Mouse (Mus musculus): ENCODE results near the gene Tbx4. TPM values are rescaled to one million over a fixed set of nuclear protein-coding genes. Genes with fewer than 3 reads are reported as not detected.

Gene Tbx4
- polyA plus RNA-seq, 2 experiments, result 0.08 TPM; not detected in 1

DNA sequence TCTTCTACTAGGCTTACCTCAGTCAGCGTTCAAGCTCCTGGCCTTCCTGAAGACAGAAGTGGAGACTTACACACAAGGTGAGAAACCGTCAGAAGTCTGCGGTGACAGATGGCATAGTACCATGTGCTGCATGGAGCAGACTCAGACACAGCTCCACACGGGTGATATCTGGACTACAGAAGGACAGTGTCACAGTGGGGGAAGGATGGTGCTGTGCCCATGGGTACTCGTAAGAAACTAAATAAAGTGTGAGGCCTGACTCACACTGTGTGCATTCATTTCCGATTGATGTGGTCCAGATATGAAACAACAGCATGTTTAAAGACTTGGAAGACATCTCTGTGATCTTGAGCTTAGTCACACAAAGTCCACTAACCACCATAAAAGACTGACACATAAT is 43.4 kb downstream of the Tbx4 start:
- Histone ChIP-seq H3K36me3 (replicated peaks; ENCODE audit: control insufficient read depth, insufficient read depth, low read depth) (no peaks in the 10 kb centered on the region), H3K4me1 (replicated peaks; ENCODE audit: control insufficient read depth in 2 of 2, insufficient read depth in 2 of 2, low read length in 1 of 2) (no peaks in the 10 kb centered on the region), H3K4me2 (ENCODE audit: low read depth) (no peak overlapping the region), H3K9ac (replicated peaks) (no peak overlapping the region), H3K27me3 (ENCODE audit: control insufficient read depth, insufficient read depth, low read length) (peaks cover 26% of the 10 kb centered on the region), H3K4me3 (ENCODE audit: insufficient read depth in 1 of 2, low read depth in 2 of 2, low read length in 2 of 2) (no peak overlapping the region), H3K27ac (no peak overlapping the region), H3K9me3 (ENCODE audit: control insufficient read depth, low read length) (no peaks in the 10 kb centered on the region)
- WGBS (ENCODE audit: insufficient replicate concordance), result 64% methylated on average over 6 of the region's 6 CpGs
- TF ChIP-seq EP300 (IDR thresholded peaks at IDR 0.05; ENCODE audit: low read depth) (no peak), CTCF (IDR thresholded peaks at IDR 0.05; ENCODE audit: low read depth) (no peak)
- ATAC-seq (ENCODE audit: insufficient read depth) (no peak), DNase-seq (ENCODE audit: low read depth in 3 of 3, low spot score in 3 of 3) (no peak)

DNA sequence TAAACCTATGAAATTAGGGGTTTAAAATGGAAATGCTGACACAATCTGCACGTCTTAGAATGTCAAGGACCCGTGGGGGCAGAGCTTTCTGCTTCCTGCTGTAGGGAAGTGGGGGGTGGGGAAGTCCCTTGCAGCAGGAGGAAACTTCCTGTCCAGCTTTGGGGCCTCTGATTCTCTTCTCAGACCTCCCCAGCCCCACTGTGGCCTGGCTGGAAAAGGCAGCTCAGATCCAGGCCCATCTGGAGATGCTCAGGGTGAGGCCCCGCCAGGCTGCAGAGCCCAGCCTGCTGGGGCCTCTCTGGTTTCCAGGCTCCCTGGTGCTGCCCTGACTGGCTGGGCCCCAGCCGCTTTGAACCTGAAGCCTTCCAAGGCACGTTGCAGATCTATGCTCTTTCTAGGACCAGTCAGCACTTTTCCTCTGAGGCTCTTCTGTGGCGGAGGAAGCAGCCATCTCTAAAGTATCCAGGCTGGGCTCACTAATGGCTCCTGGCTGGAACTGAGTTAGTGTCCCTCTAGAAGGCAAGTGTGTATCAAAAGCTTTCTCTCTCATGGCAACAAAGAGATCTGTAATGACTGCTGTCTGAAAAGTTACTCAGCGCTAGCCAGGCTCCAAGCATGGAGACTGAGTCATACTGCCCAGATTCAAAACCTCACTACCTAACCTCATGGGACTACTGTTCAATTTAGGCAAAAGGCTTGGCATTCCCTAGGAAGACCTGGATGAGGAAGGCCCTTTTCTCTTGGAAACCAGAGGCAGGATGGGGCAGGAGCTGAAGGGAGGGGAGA is 55.8 kb downstream of the Tbx4 start:
- 29% methylated on average over 7 of the region's 7 CpGs for WGBS (ENCODE audit: insufficient replicate concordance)
- Histone ChIP-seq H3K4me1 (replicated peaks; ENCODE audit: control insufficient read depth in 2 of 2, insufficient read depth in 2 of 2, low read length in 1 of 2) (no peaks in the 10 kb centered on the region), H3K36me3 (replicated peaks; ENCODE audit: control insufficient read depth, insufficient read depth, low read depth) (no peaks in the 10 kb centered on the region), H3K27me3 (ENCODE audit: control insufficient read depth, insufficient read depth, low read length) (no peaks in the 10 kb centered on the region), H3K27ac (no peak overlapping the region), H3K4me2 (ENCODE audit: low read depth) (no peak overlapping the region), H3K9ac (replicated peaks) (no peak overlapping the region), H3K4me3 (ENCODE audit: insufficient read depth in 1 of 2, low read depth in 2 of 2, low read length in 2 of 2) (no peak overlapping the region), H3K9me3 (ENCODE audit: control insufficient read depth, low read length) (no peaks in the 10 kb centered on the region)
- ATAC-seq (ENCODE audit: insufficient read depth) (no peak), DNase-seq (ENCODE audit: low read depth in 3 of 3, low spot score in 3 of 3) (no peak)
- no peak for TF ChIP-seq CTCF (IDR thresholded peaks at IDR 0.05; ENCODE audit: low read depth)
- no peak for TF ChIP-seq EP300 (IDR thresholded peaks at IDR 0.05; ENCODE audit: low read depth)

DNA sequence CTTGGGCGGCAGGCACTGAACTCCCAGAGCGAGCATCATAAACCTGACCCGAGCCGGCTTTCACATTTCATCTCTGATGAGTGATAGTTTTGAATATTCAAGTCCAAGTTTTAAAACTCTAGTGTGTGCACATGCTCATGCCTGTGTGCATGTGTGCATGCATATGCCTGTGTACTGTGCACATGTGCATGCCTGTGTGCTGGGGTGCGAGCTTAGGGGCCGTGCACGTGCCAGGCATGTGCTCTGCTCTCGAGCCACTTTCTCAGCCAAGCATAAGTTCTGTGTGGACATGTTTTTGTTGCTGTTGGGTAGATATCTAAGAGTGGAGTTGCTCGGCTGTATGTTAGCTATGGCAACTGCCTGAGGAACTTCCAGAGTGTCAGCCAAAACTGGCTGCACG is 62.5 kb downstream of the Tbx4 start:
- TF ChIP-seq EP300 (IDR thresholded peaks at IDR 0.05; ENCODE audit: low read depth), result no peak
- no peak for TF ChIP-seq CTCF (IDR thresholded peaks at IDR 0.05; ENCODE audit: low read depth)
- H3K36me3 ChIP-seq (replicated peaks; ENCODE audit: control insufficient read depth, insufficient read depth, low read depth), result no peaks in the 10 kb centered on the region
- 78% methylated on average over 10 of the region's 10 CpGs for WGBS (ENCODE audit: insufficient replicate concordance)
- H3K9me3 ChIP-seq (ENCODE audit: control insufficient read depth, low read length), result no peaks in the 10 kb centered on the region
- H3K4me2 ChIP-seq (ENCODE audit: low read depth), result no peak overlapping the region
- no peaks in the 10 kb centered on the region for H3K27me3 ChIP-seq (ENCODE audit: control insufficient read depth, insufficient read depth, low read length)
- no peaks in the 10 kb centered on the region for H3K4me1 ChIP-seq (replicated peaks; ENCODE audit: control insufficient read depth in 2 of 2, insufficient read depth in 2 of 2, low read length in 1 of 2)
- no peak overlapping the region for H3K4me3 ChIP-seq (ENCODE audit: insufficient read depth in 1 of 2, low read depth in 2 of 2, low read length in 2 of 2)
- no peak overlapping the region for H3K27ac ChIP-seq
- DNase-seq (ENCODE audit: low read depth in 3 of 3, low spot score in 3 of 3), result no peak
- ATAC-seq (ENCODE audit: insufficient read depth), result no peak
- no peak overlapping the region for H3K9ac ChIP-seq (replicated peaks)

DNA sequence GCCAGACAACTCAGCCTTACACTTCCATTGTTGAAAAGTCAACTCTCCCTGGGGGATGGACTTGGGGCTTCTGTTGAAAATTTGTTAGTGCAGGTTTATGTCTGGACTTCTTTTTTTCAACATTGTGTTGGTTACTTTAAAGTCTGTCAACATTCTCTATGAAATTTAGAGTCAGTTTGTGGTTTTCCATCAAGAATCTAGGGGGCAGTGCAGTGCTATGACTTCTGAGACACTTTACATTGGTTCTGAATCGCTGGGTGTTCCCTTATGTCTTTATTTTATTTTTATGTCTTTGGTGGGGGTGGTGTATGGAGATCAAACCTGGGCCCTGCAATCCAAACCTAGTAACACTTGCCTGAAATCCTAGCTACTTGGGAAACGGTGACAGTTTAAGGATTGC is 63.5 kb downstream of the Tbx4 start:
- Histone ChIP-seq H3K9ac (replicated peaks) (no peak overlapping the region), H3K27ac (no peak overlapping the region), H3K27me3 (ENCODE audit: control insufficient read depth, insufficient read depth, low read length) (no peaks in the 10 kb centered on the region), H3K36me3 (replicated peaks; ENCODE audit: control insufficient read depth, insufficient read depth, low read depth) (no peaks in the 10 kb centered on the region), H3K4me1 (replicated peaks; ENCODE audit: control insufficient read depth in 2 of 2, insufficient read depth in 2 of 2, low read length in 1 of 2) (no peaks in the 10 kb centered on the region), H3K4me2 (ENCODE audit: low read depth) (no peak overlapping the region), H3K9me3 (ENCODE audit: control insufficient read depth, low read length) (no peaks in the 10 kb centered on the region), H3K4me3 (ENCODE audit: insufficient read depth in 1 of 2, low read depth in 2 of 2, low read length in 2 of 2) (no peak overlapping the region)
- ATAC-seq (ENCODE audit: insufficient read depth), result no peak
- DNase-seq (ENCODE audit: low read depth in 3 of 3, low spot score in 3 of 3), result no peak
- WGBS (ENCODE audit: insufficient replicate concordance), result 51% methylated on average over 2 of the region's 2 CpGs
- no peak for TF ChIP-seq CTCF (IDR thresholded peaks at IDR 0.05; ENCODE audit: low read depth)
- no peak for TF ChIP-seq EP300 (IDR thresholded peaks at IDR 0.05; ENCODE audit: low read depth)

DNA sequence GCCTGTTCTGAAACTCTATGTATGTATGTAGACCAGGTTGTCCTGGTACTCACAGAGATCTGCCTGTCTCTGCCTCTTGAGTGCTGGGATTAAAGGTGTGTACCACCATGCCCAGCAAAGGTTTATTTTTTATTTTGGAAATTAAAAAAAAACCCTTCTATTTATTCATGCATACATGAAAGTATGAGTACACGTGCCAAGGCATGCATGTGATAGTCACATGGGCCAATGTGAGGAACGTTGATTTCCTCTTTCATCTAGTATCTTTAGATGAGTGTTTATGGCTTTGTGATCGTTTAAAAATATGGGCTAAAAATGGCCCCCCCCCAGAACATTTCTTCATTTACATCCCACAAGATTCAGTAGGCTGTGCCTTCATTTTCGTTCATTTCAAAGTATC is 66.3 kb downstream of the Tbx4 start:
- ATAC-seq (ENCODE audit: insufficient read depth), result no peak

More for the DNA sequence above, 66.3 kb downstream of the Tbx4 start:
- WGBS (ENCODE audit: insufficient replicate concordance), result 55% methylated on average over 4 of the region's 4 CpGs
- no peak overlapping the region for H3K27ac ChIP-seq
- TF ChIP-seq CTCF (IDR thresholded peaks at IDR 0.05; ENCODE audit: low read depth), result no peak
- TF ChIP-seq EP300 (IDR thresholded peaks at IDR 0.05; ENCODE audit: low read depth), result no peak
- no peaks in the 10 kb centered on the region for H3K36me3 ChIP-seq (replicated peaks; ENCODE audit: control insufficient read depth, insufficient read depth, low read depth)
- peaks cover 0 to 2% of the 10 kb centered on the region in 2 experiments; a peak in 2 of 4 replicates for H3K4me1 ChIP-seq (replicated peaks; ENCODE audit: control insufficient read depth in 2 of 2, insufficient read depth in 2 of 2, low read length in 1 of 2)
- H3K9me3 ChIP-seq (ENCODE audit: control insufficient read depth, low read length), result no peaks in the 10 kb centered on the region
- no peak overlapping the region for H3K4me2 ChIP-seq (ENCODE audit: low read depth)
- H3K27me3 ChIP-seq (ENCODE audit: control insufficient read depth, insufficient read depth, low read length), result no peaks in the 10 kb centered on the region
- no peak for DNase-seq (ENCODE audit: low read depth in 3 of 3, low spot score in 3 of 3)
- no peak overlapping the region for H3K4me3 ChIP-seq (ENCODE audit: insufficient read depth in 1 of 2, low read depth in 2 of 2, low read length in 2 of 2)
- no peak overlapping the region for H3K9ac ChIP-seq (replicated peaks)
